Mouse (Mus musculus) midbrain, embryonic 11.5 days (tissue): ENCODE results near the gene Lmnb2. TPM values are rescaled to one million over a fixed set of nuclear protein-coding genes. Genes with fewer than 3 reads are reported as not detected.

ENCODE experiments used
- ATAC-seq: fragments of 200-750 bp; cut with Nextera tagmentation; 2 replicates; pipeline ENCODE4 v1.8.0; 2017; ENCODE audit warnings: moderate TSS enrichment, moderate library complexity; ENCODE audit not compliant: low FRiP score
- DNase-seq: peaks from one replicate; pipeline ENCODE4 v3.0.0; 2015; ENCODE audit warnings: low spot score; ENCODE audit errors: missing footprints
- H3K27ac ChIP-seq: fragments of 300-500 bp; sonication (generic); 2 replicates; pipeline ENCODE4 v1.5.1; 2014; ENCODE audit warnings: low read depth, low read length
- H3K27me3 ChIP-seq: fragments of 300-500 bp; sonication (generic); 2 replicates; pipeline ENCODE4 v1.6.1; 2014; ENCODE audit warnings: mild to moderate bottlenecking, low read length, moderate library complexity, mixed read lengths; ENCODE audit not compliant: control insufficient read depth, insufficient read depth
- H3K36me3 ChIP-seq: fragments of 300-500 bp; sonication (generic); 2 replicates; pipeline ENCODE4 v1.6.1; 2014; ENCODE audit warnings: mild to moderate bottlenecking, low read length, moderate library complexity, mixed read lengths; ENCODE audit not compliant: control insufficient read depth, insufficient read depth
- H3K4me1 ChIP-seq: fragments of 300-500 bp; sonication (generic); 2 replicates; pipeline ENCODE4 v1.6.1; 2014; ENCODE audit warnings: low read length; ENCODE audit not compliant: control insufficient read depth, insufficient read depth
- H3K4me2 ChIP-seq: fragments of 300-500 bp; sonication (generic); 2 replicates; pipeline ENCODE4 v1.6.1; 2014; ENCODE audit warnings: mild to moderate bottlenecking, moderate library complexity
- H3K4me3 ChIP-seq: fragments of 300-500 bp; sonication (generic); 2 replicates; pipeline ENCODE4 v1.5.1; 2014; ENCODE audit warnings: low read depth, low read length
- H3K9ac ChIP-seq: fragments of 300-500 bp; sonication (generic); 2 replicates; pipeline ENCODE4 v1.6.1; 2014; ENCODE audit warnings: low read length
- H3K9me3 ChIP-seq: fragments of 300-500 bp; sonication (generic); 2 replicates; pipeline ENCODE4 v1.6.1; 2016; ENCODE audit warnings: low read length; ENCODE audit not compliant: control insufficient read depth
- WGBS: fragments of 180-500 bp; shearing (Covaris S2); extraction: QIAGEN DNeasy Blood & Tissue Kit; methylation state at CpG from one replicate; pipeline ENCODE4 v1.1.7; 2014; 5-methylcytosine and 5-hydroxymethylcytosine counted together
- polyA plus RNA-seq: library from polyadenylated mRNA; unstranded; fragments of >200 nt; fragmentation: Nextera tagmentation; extraction: Ambion mirVana; gene quantifications from 2 replicates; pipeline ENCODE4 v1.2.1, GENCODE M21; 2014

The Lmnb2 gene
- polyA plus RNA-seq, 1 experiment from 2014 or later = 19.7 TPM

DNA sequence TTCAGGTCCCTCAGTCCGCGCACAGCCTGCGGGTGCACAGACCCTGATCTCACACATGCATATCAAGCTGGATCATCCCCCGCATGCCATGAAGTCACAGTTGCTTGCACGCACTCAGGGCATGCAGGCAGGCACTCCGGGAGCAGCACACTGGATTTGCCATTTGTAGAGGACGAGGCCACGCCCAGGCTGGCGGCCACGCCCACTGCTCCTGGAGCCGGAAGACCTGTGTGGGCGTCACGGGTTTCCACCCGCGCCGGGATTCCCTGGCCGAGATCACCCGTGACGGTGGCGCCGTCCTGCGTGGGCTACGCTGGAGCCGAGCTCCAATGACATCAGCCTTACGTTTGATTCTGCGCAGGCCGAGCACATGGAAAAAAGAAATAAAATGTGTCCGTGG lies 21.6 kb upstream of the Lmnb2 start:
- peak; percentile 57 for ATAC-seq
- 8% methylated on average over 28 of the region's 28 CpGs for WGBS
- Histone ChIP-seq H3K27ac (no peak overlapping the region), H3K4me1 (peaks cover 20% of the 10 kb centered on the region), H3K27me3 (peaks cover 44% of the 10 kb centered on the region), H3K4me2 (peak overlapping the region; percentile 74), H3K9me3 (no peaks in the 10 kb centered on the region), H3K36me3 (no peaks in the 10 kb centered on the region), H3K9ac (peak overlapping the region; percentile 56; the same call in 1 of the 2 replicates), H3K4me3 (peak overlapping the region; percentile 35)
- peak; percentile 98 for DNase-seq

DNA sequence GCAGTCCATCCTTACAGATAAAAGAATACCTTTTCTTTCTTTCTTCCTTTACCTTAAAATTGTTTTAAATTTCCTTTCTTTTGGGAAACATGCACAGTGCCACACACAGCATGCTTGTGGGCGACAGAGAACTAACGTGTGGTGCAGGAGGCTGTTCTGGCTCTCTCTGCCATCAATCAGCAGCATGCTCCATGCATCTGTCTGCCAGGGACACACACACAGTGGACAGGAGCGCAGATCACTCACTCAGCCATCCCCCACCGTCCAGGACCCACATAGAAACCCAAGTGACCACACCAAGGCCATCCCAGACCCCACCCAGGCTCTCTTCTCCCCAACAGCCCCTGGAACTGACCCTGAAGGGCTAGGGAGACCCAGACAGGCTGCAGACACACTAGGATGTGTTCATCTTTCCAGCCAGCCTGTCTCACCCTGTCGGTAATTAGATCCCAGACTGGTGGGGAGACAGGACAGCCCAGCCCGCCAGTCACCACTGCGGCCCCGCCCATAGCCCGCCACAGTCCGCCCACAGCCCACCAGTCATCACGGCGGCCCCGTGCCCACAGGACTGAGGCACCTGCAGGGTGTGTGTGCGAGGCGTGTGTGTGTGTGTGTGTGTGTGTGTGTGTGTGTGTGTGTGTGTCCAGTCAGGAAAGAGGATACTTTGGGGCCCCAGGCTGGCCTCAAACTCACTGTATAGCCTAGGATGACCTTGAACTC lies 20.9 kb upstream of the Lmnb2 start:
- Histone ChIP-seq H3K9ac (peak overlapping the region; percentile 18; the same call in 1 of the 2 replicates), H3K36me3 (no peaks in the 10 kb centered on the region), H3K27me3 (peaks cover 51% of the 10 kb centered on the region), H3K4me3 (no peak overlapping the region), H3K9me3 (no peaks in the 10 kb centered on the region), H3K4me2 (peak overlapping the region; percentile 74), H3K27ac (no peak overlapping the region), H3K4me1 (peaks cover 20% of the 10 kb centered on the region)
- ATAC-seq (peak; percentile 36), DNase-seq (peak; percentile 91)
- WGBS = 13% methylated on average over 15 of the region's 15 CpGs

DNA sequence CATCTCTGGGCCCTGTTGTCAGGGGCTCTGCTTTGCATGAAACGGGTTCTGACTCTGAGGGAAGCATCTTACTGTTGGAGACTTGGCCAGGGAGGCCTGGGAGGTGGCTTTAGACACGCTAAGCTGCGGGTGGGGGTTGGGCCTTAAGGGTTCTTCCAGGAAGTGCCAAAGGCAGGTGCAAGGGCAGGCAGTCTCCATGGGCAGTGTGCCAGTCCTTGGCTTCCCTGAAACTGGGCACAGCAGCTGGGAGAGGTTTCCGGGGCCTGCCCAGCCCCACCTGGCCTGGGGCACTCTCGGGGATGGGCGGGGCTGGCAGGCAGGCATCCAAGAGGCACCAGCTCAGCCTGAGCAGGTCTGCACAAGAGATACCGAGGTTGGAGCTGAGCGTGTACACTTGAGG lies 19.6 kb upstream of the Lmnb2 start:
- DNase-seq (peak; percentile 78), ATAC-seq (no peak)
- Histone ChIP-seq H3K4me2 (no peak overlapping the region), H3K4me3 (no peak overlapping the region), H3K4me1 (peaks cover 29% of the 10 kb centered on the region), H3K9ac (no peak overlapping the region), H3K9me3 (no peaks in the 10 kb centered on the region), H3K27me3 (peaks cover 65% of the 10 kb centered on the region), H3K27ac (no peak overlapping the region), H3K36me3 (no peaks in the 10 kb centered on the region)
- WGBS = 37% methylated on average over 8 of the region's 8 CpGs

- ATAC-seq (no peak), DNase-seq (peak; percentile 89)
- Histone ChIP-seq H3K4me3 (peak overlapping the region; percentile 19), H3K27me3 (peaks cover 73% of the 10 kb centered on the region), H3K9me3 (no peaks in the 10 kb centered on the region), H3K9ac (no peak overlapping the region), H3K27ac (no peak overlapping the region), H3K4me1 (peaks cover 38% of the 10 kb centered on the region), H3K36me3 (no peaks in the 10 kb centered on the region), H3K4me2 (peak overlapping the region; percentile 43; the same call in 1 of the 2 replicates)
- WGBS = 13% methylated on average over 6 of the region's 6 CpGs
These were observed 18.7 kb upstream of the Lmnb2 start for GRCm38 (mm10) chr10:80936810-80937164.

DNA sequence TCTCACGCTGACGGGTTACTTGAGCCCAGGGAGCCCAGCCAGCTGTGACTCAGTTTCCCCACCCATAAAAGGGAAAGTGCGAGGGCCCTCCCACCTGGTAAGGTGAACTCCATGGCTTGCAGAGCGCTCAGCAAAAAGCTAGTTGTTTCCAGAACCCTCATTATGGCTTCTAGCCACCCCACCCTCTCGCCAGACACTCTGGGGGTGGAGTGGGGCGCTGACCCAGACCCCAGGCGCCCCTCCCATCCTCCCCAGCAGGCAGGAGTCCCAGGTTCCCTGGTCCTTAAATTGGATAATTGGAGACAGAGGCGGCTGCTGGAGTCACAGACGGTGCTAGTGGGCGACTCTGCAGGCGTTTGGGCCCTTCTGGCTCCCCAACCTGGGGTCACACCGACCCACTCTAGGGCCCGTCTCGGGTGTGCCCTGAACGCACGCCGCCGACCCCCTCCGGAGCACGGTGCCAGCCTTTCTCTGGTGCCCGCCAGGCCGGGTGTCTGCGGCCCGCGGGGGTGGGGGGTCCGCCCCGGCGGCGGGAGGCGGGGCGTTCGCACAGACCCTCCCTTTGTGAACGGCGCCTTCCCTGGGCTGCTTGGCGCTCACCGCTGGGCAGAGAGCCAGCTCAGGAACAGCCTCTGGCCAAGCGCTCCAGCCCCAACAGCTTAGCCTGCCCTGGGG lies 18.2 kb upstream of the Lmnb2 start:
- Histone ChIP-seq H3K4me3 (peak overlapping the region; percentile 19), H3K27me3 (peaks cover 78% of the 10 kb centered on the region), H3K36me3 (no peaks in the 10 kb centered on the region), H3K4me1 (peaks cover 43% of the 10 kb centered on the region), H3K9me3 (no peaks in the 10 kb centered on the region), H3K4me2 (peak overlapping the region; percentile 43), H3K9ac (peak overlapping the region; percentile 40; the same call in 1 of the 2 replicates), H3K27ac (no peak overlapping the region)
- ATAC-seq = peak; percentile 43; the same call in 1 of the 2 replicates
- 2% methylated on average over 36 of the region's 37 CpGs for WGBS
- peak; percentile 90 for DNase-seq

DNA sequence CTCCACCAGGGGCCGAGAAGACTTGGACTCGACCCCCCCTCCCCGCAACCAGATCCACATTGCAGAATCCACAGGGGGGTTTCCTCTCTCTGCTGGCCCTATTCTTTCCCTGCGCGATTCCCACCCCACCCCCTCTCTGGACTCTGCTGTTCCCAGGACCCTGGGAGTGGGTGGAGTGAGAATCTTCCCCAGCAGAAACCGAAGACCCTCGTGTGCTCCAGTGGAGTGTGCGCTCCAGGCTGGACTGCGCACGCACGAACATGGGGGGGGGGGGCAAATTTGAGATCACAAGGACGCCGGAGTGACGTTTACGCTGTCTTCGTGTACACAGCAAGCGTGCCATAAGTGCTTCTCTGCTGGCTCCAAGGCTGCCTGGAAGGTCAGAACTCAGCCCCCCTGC lies 17.7 kb upstream of the Lmnb2 start:
- no peak overlapping the region for H3K27ac ChIP-seq
- peaks cover 49% of the 10 kb centered on the region for H3K4me1 ChIP-seq
- DNase-seq (peak; percentile 89), ATAC-seq (no peak)
- peaks cover 84% of the 10 kb centered on the region for H3K27me3 ChIP-seq
- H3K4me3 ChIP-seq = no peak overlapping the region
- H3K9ac ChIP-seq = no peak overlapping the region
- H3K36me3 ChIP-seq = no peaks in the 10 kb centered on the region
- no peaks in the 10 kb centered on the region for H3K9me3 ChIP-seq
- peak overlapping the region; percentile 43; the same call in 1 of the 2 replicates for H3K4me2 ChIP-seq
- 5% methylated on average over 17 of the region's 17 CpGs for WGBS

- ATAC-seq (no peak), DNase-seq (peak; percentile 82)
- Histone ChIP-seq H3K27ac (no peak overlapping the region), H3K4me2 (no peak overlapping the region), H3K9me3 (no peaks in the 10 kb centered on the region), H3K27me3 (peaks cover 86% of the 10 kb centered on the region), H3K4me1 (peaks cover 52% of the 10 kb centered on the region), H3K4me3 (no peak overlapping the region), H3K36me3 (no peaks in the 10 kb centered on the region), H3K9ac (no peak overlapping the region)
- WGBS = 14% methylated on average over 3 of the region's 3 CpGs
These were observed 17.2 kb upstream of the Lmnb2 start for GRCm38 (mm10) chr10:80935241-80935640.

GRCm38 (mm10) chr10:80934136-80934985 lies 16.3 kb upstream of the Lmnb2 start:
- Histone ChIP-seq H3K36me3 (no peaks in the 10 kb centered on the region), H3K4me1 (peaks cover 51% of the 10 kb centered on the region), H3K27me3 (peaks cover 86% of the 10 kb centered on the region), H3K9ac (no peak overlapping the region), H3K9me3 (no peaks in the 10 kb centered on the region), H3K4me3 (no peak overlapping the region), H3K27ac (no peak overlapping the region), H3K4me2 (no peak overlapping the region)
- peak; percentile 84 for DNase-seq
- 33% methylated on average over 14 of the region's 14 CpGs for WGBS
- ATAC-seq = no peak
